Mouse (Mus musculus): ENCODE results near the gene Cyp2u1.

The Cyp2u1 gene

DNA sequence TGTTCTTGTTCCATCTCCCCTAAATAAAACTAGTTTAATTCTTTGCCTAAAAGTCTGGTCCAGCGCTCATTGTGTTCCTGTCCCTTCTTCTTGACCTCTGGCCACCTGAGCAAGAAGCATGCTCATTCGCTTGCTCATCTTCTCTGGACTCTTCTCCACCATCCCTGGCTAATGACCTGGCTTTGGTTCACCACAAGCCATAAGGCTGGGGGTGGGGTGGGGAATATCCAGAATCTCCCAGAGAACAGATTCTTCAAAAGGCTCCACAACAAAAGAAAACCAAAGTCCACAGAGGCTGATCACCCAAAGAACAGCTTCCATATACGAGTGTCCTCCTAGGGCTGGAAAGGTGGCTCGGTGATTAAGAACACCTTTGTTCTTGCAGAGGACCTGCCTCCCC lies 48.0 kb downstream of the Cyp2u1 start:
- DNase-seq: no peak

DNA sequence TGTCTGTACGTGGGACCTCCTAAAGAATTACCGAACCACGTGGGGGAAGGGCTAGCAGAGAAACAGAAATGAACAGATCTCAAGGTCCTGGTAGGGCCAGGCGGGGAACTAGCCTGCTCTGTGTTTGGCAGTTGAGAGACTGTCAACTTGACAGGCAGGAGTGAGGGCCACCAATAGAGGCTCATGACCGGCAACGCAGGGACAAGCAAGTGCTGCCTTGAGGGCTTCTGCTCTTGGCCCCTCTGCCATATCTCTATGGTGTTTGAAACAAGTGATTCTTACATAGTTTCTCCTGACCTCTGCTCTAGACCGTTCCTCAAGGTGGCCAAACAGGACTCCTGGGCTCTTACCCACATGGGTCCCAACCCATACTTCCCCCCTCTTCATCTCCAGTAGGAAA lies 51.4 kb downstream of the Cyp2u1 start:
- DNase-seq: no peak

DNA sequence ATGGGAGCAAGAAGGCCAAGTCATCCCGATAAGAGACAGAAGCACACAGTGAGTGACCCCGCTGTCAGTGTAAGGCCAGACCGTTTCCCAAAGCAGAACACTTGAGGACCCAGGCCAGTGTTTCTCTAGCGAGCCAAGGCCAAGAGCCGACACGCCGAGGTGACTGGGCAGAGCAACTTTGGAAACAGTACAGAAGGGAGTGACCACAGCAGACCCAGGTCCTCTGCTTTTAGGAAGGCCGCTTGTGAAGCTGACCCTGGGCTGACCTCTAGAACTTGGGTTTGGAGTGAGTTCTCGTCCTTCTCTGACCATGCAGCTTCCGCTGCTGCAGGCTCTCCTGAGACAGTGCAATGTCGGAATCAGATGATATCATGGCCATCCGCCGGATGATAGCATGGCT lies 52.0 kb downstream of the Cyp2u1 start:
- no peak for DNase-seq

DNA sequence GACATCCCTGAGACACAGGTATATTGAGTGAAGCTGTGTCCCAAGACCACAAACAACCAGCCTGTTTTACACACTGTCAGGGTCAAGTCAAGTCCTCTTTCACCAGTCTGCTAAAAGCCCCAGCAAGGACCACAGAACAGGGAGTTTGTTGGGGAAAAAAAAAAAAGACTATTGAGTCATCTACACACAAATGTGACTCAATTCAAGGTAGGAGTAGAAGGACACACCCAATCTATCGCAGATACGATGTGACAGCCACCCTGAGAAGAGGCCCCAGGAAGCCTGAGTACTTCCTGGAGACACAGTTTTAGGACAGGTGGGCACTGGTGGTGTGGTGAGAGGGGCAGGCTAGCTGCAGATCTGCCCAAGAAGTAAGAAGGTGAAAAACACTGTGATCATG lies 52.7 kb downstream of the Cyp2u1 start:
- DNase-seq: no peak

DNA sequence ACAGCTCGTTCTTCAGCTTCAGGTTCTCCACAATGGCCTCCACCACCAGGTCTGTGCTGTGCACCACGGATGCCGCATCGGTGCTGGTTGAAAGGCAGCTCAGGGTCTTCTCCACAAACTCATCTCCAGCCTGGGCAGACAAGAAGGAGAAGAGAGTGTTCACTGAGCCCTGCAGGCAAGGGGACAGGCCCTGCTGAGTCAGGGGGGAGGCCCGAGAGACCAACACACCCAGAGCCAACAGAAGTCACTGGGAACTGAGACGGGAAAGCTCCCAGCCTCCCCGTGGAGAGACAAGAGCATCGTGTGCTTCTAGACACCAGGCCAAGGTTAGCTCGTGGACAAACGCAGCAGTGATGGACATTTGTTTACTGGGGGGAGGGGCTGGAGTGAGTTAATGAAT lies 54.6 kb downstream of the Cyp2u1 start:
- no peak for DNase-seq

DNA sequence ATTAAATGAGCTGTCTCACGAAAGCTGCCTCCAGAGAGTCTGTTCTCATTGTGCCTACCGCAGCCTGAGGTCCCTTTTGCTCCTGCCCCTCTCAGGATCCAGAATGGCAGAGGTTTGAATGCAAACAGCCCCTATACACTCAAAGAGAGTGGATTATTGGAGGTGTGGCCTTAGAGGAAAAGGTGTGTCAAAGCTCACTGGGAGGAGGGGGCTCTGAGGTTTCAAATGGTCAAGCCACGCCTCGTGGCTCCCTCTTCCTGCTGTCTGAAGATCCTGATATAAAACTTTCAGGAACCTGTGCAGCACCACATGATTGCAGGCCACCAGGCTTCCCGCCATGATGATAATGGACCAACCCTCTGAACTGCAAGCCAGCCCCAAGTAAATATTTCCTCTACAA lies 55.2 kb downstream of the Cyp2u1 start:
- no peak for DNase-seq

DNA sequence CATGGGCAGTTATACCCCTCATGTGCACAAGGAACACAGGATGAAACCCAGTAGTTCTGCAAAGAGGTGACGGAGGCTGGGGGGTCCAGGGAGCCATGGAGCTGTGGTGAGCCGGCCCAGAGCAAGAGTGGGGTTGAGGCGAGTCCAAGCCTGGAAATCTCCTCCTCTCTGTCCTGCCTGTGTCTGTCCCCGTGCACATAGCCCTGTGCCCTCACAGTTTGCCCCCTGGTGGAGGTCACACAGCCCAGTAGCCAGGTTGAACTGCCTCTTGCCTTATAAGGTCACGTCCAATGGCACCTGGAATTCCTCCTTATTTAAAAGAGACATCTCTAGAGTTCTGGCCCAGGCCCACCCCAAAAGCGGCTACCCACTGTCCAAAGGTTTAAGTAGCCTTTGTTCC lies 55.6 kb downstream of the Cyp2u1 start:
- DNase-seq: no peak

DNA sequence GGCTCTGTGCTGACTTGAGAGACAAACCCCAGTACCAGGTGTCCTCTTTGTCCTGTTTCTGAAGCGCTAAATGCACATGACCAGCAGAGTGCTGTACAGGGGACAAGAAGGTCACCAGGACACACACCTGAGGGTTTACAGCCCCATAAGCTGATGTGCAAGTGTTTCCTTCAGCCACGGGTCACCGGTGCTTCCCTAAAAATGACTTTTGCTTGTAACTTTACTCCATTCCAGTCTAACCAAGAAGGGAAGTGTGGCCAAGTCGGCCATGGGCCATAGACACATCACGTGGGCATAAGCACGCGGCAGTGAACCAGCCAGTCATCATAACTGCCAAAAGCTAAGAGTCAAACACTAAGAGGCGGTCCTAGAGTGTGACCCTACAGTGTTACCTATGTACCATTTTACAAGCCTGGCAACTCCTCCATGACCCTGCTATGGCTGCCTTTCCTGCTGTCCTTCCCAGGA lies 56.4 kb downstream of the Cyp2u1 start:
- no peak for DNase-seq

DNA sequence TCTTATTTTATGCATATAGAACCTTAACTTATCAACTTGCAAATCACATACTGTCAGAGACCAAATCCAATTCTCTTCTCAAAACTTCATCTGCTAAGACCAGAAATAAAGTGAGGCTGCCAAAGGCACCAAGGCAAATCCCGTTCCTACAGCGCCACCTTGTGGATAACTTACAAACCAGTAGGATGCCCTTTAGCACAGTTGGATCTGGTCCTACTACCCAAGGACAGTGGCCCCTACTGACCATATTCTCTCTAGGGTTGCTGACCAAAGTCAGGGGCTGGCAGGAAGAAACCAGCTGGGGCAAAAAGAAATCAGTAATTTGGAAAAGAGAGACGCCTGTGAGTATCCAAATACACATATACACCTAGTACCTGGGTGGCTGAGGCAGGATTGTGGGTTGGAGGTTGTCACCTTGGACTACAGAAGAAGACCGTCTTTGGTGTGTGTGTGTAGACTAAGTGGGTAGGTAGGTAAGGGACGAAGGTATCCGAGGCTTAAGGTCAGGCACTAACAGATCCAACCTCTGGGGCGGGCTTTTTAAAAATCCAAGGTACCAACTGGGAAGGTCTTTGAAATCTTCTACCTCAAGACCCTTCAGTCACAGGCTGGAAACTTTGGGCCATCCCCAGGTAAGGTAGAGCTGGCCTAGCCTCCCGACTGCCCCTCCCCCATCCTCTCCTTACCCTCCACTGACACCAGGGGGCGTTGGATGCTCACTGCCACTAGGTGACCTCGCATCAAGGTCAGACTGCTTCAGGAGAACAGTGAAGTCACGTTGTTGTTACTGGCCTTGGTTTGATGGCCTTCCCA lies 57.1 kb downstream of the Cyp2u1 start:
- DNase-seq: peak; percentile 79
